Mouse (Mus musculus) central nervous system, embryonic 18 days (tissue): ENCODE data around the gene Gm7945. TPM values are rescaled to one million over a fixed set of nuclear protein-coding genes. Genes with fewer than 3 reads are reported as not detected.

Source experiments
- polyA plus RNA-seq: library from polyadenylated mRNA; depleted of rRNA; stranded (reverse); fragments of >200 nt; gene quantifications from 2 replicates; pipeline ENCODE4 v1.2.3, GENCODE M21; 2012; rRNA removed

Gene Gm7945
- not detected in 2 replicates for polyA plus RNA-seq

GRCm38 (mm10) chr14:41386279-41386678 lies at the start of gene Gm7945:
TSS of gene Gm7945 (minus strand) at chr14:41386379.

DNA sequence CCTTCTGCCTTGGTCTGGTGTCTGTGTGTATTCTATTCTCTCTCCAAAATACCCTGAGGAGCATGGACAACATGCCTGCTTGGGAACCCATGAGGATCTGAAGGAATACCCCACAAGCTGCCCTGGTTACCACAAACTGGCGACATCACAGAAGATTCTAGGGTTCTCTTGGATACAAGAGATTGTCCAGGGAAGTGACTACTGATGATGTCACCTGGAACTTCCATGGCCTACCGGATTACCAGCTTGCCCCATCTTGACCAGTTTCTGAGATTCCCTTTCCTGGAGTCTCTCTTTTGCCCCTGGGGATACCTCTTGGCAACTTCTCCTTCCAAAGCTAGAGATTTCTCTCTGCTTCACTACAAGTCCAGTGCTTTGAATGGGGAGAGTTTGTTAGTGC lies 22.0 kb upstream of the Gm7945 start, which contains the start of gene Gm6482:
Gene Gm6482 (minus strand): TSS at position 101 of the 400 bp plus-strand sequence.

DNA sequence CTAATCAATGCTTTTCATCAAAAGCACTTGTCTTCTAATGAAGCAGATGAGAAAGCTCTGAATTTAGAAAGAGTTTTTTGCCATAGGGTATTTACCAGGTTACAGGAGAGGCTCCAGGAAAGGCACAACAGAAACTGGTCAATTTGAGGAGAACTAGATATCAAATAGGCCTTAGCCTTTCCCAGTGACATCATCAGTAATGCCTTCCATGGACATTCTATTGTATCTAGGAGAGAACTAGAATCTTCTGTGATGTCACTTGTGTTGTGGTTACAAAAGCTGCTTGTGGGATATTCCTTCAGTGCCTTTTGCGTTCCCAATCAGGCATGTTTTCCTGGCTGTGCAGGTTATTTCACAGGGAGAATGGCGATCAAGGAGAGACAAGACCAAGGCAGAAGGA lies 37.9 kb downstream of the Gm7945 start, which contains the start of gene Gm5798:
Gene Gm5798 (plus strand): TSS at position 301 of the 400 bp plus-strand sequence.

Other genes with a start within 250 kb of the Gm7945 start
- not detected in 2 replicates for gene Mbl1, start 234.9 kb downstream of the Gm7945 start, polyA plus RNA-seq
- not detected in 2 replicates for gene Sftpd, start 201.2 kb downstream of the Gm7945 start, polyA plus RNA-seq
- 0.40 and 0.55 TPM in 2 replicates for gene Gm2832, start 107.6 kb downstream of the Gm7945 start, polyA plus RNA-seq
- gene Gm5798, start 37.8 kb downstream of the Gm7945 start, polyA plus RNA-seq, result not detected in 2 replicates
- gene Gm6482, start 21.9 kb upstream of the Gm7945 start, polyA plus RNA-seq, result not detected in 2 replicates
- gene Gm7954, start 67.1 kb upstream of the Gm7945 start, polyA plus RNA-seq, result not detected in 2 replicates
- not detected in 2 replicates for gene Gm3486, start 103.1 kb upstream of the Gm7945 start, polyA plus RNA-seq
- not detected in 2 replicates for gene Gm7970, start 169.2 kb upstream of the Gm7945 start, polyA plus RNA-seq
- gene 1700049E17Rik2, start 186.8 kb upstream of the Gm7945 start, polyA plus RNA-seq, result not detected in 2 replicates
- not detected in 2 replicates for gene Gm3072, start 238.2 kb upstream of the Gm7945 start, polyA plus RNA-seq